Mouse (Mus musculus): ENCODE measurements at regions not wholly inside any gene's neighbourhood (a gene's known extent, or its start where the extent isn't known, plus 50 kb on each side); places are given as distances from the start of the nearest gene placed in this dataset.

- Histone ChIP-seq H3K9ac (ENCODE audit: insufficient read depth, low read depth) (no peak overlapping the region), H3K79me2 (replicated peaks; ENCODE audit: control insufficient read depth, extremely low read depth, insufficient read depth, poor library complexity, severe bottlenecking) (no peaks in the 10 kb centered on the region), H3K4me1 (ENCODE audit: control insufficient read depth in 1 of 2, insufficient read depth in 2 of 2) (peaks cover 0 to 6% of the 10 kb centered on the region in 2 experiments; a peak in 2 of 4 replicates), H3K4me2 (ENCODE audit: insufficient read depth, low read depth, poor library complexity, severe bottlenecking) (no peak overlapping the region), H3K36me3 (replicated peaks in 1 of 2; ENCODE audit: control insufficient read depth in 1 of 2, insufficient read depth in 1 of 2, low read length in 1 of 2) (no peaks in the 10 kb centered on the region), H3K27me3 (replicated peaks) (no peaks in the 10 kb centered on the region), H3K9me3 (replicated peaks; ENCODE audit: low read length) (no peaks in the 10 kb centered on the region), H3K27ac (ENCODE audit: insufficient read depth, low read depth) (no peak overlapping the region), H3K4me3 (replicated peaks in 1 of 3; ENCODE audit: low read depth in 2 of 3, low read length in 2 of 3, poor library complexity in 1 of 3) (no peak overlapping the region)
- dilution Hi-C loops (cut with MboI; ENCODE audit: extremely low pct_ligation_motif_present, extremely low pct_unique_long_range_greater_than_20kb, low sequenced_read_pairs), result no loop called here
- in situ Hi-C loops (cut with MboI; ENCODE audit: low pct_ligation_motif_present, low pct_unique_long_range_greater_than_20kb, low sequenced_read_pairs), result no loop called here
- TF ChIP-seq NRF1 (IDR thresholded peaks at IDR 0.05; ENCODE audit: low read depth, low read length) (no peak), EP300 (IDR thresholded peaks at IDR 0.05; ENCODE audit: low read length) (no peak)
- no peak for DNase-seq (ENCODE audit: extremely low read depth)
These were observed 291.9 kb upstream of the 4930412O13Rik start for GRCm38 (mm10) chr2:9589200-9589599.

- no peak overlapping the region for H3K9ac ChIP-seq (ENCODE audit: insufficient read depth, low read depth)
- no peak overlapping the region for H3K27ac ChIP-seq (ENCODE audit: insufficient read depth, low read depth)
- H3K27me3 ChIP-seq (replicated peaks), result no peaks in the 10 kb centered on the region
- no peaks in the 10 kb centered on the region for H3K9me3 ChIP-seq (replicated peaks; ENCODE audit: low read length)
- dilution Hi-C loops (cut with MboI; ENCODE audit: extremely low pct_ligation_motif_present, extremely low pct_unique_long_range_greater_than_20kb, low sequenced_read_pairs) (no loop called here), in situ Hi-C loops (cut with MboI; ENCODE audit: low pct_ligation_motif_present, low pct_unique_long_range_greater_than_20kb, low sequenced_read_pairs) (no loop called here)
- peaks cover 0 to 4% of the 10 kb centered on the region in 2 experiments; a peak in 2 of 4 replicates for H3K4me1 ChIP-seq (ENCODE audit: control insufficient read depth in 1 of 2, insufficient read depth in 2 of 2)
- no peak for DNase-seq (ENCODE audit: extremely low read depth)
- H3K36me3 ChIP-seq (replicated peaks in 1 of 2; ENCODE audit: control insufficient read depth in 1 of 2, insufficient read depth in 1 of 2, low read length in 1 of 2), result no peaks in the 10 kb centered on the region
- H3K4me2 ChIP-seq (ENCODE audit: insufficient read depth, low read depth, poor library complexity, severe bottlenecking), result no peak overlapping the region
- no peak overlapping the region for H3K4me3 ChIP-seq (replicated peaks in 1 of 3; ENCODE audit: low read depth in 2 of 3, low read length in 2 of 3, poor library complexity in 1 of 3)
- TF ChIP-seq JUND (conservative IDR thresholded peaks at IDR 0.05; ENCODE audit: low read depth, low read length) (no peak), MXI1 (IDR thresholded peaks at IDR 0.05; ENCODE audit: low read depth, low read length) (no peak)
- H3K79me2 ChIP-seq (replicated peaks; ENCODE audit: control insufficient read depth, extremely low read depth, insufficient read depth, poor library complexity, severe bottlenecking), result no peaks in the 10 kb centered on the region
These were observed 288.5 kb upstream of the 4930412O13Rik start for GRCm38 (mm10) chr2:9592531-9592930.

GRCm38 (mm10) chr2:9593931-9594330 lies 287.1 kb upstream of the 4930412O13Rik start:
- Histone ChIP-seq H3K27me3 (replicated peaks) (no peaks in the 10 kb centered on the region), H3K9me3 (replicated peaks; ENCODE audit: low read length) (no peaks in the 10 kb centered on the region), H3K79me2 (replicated peaks; ENCODE audit: control insufficient read depth, extremely low read depth, insufficient read depth, poor library complexity, severe bottlenecking) (no peaks in the 10 kb centered on the region), H3K4me2 (ENCODE audit: insufficient read depth, low read depth, poor library complexity, severe bottlenecking) (no peak overlapping the region; the same call in 1 of the 2 replicates), H3K4me3 (replicated peaks in 1 of 3; ENCODE audit: low read depth in 2 of 3, low read length in 2 of 3, poor library complexity in 1 of 3) (no peak overlapping the region), H3K4me1 (ENCODE audit: control insufficient read depth in 1 of 2, insufficient read depth in 2 of 2) (no peaks in the 10 kb centered on the region), H3K27ac (ENCODE audit: insufficient read depth, low read depth) (no peak overlapping the region), H3K36me3 (replicated peaks in 1 of 2; ENCODE audit: control insufficient read depth in 1 of 2, insufficient read depth in 1 of 2, low read length in 1 of 2) (no peaks in the 10 kb centered on the region), H3K9ac (ENCODE audit: insufficient read depth, low read depth) (no peak overlapping the region)
- dilution Hi-C loops (cut with MboI; ENCODE audit: extremely low pct_ligation_motif_present, extremely low pct_unique_long_range_greater_than_20kb, low sequenced_read_pairs), result no loop called here
- DNase-seq (ENCODE audit: extremely low read depth), result no peak
- TF ChIP-seq EP300 (IDR thresholded peaks at IDR 0.05; ENCODE audit: low read length) (no peak), MYC (IDR thresholded peaks at IDR 0.05; ENCODE audit: low read depth, low read length) (no peak), E2F4 (IDR thresholded peaks at IDR 0.05; ENCODE audit: insufficient replicate concordance, low read depth, low read length) (no peak), MXI1 (IDR thresholded peaks at IDR 0.05; ENCODE audit: low read depth, low read length) (no peak), POLR2AphosphoS2 (IDR thresholded peaks at IDR 0.05; ENCODE audit: low read depth, low read length) (no peak), KAT2A (IDR thresholded peaks at IDR 0.05; ENCODE audit: insufficient replicate concordance, low read length) (no peak), POLR2A (IDR thresholded peaks at IDR 0.05; ENCODE audit: low read depth, low read length) (no peak), TCF12 (IDR thresholded peaks at IDR 0.05; ENCODE audit: low read depth, low read length) (no peak), ELF1 (IDR thresholded peaks at IDR 0.05; ENCODE audit: low read depth, low read length) (no peak), BHLHE40 (IDR thresholded peaks at IDR 0.05; ENCODE audit: low read depth, low read length) (no peak), MAFK (IDR thresholded peaks at IDR 0.05; ENCODE audit: insufficient replicate concordance, low read length) (no peak)
- in situ Hi-C loops (cut with MboI; ENCODE audit: low pct_ligation_motif_present, low pct_unique_long_range_greater_than_20kb, low sequenced_read_pairs), result no loop called here
